Mouse (Mus musculus): ENCODE results near the gene Fam84a. TPM values are rescaled to one million over a fixed set of nuclear protein-coding genes. Genes with fewer than 3 reads are reported as not detected.

The Fam84a gene
- polyA plus RNA-seq (2012) = not detected in 2 replicates

DNA sequence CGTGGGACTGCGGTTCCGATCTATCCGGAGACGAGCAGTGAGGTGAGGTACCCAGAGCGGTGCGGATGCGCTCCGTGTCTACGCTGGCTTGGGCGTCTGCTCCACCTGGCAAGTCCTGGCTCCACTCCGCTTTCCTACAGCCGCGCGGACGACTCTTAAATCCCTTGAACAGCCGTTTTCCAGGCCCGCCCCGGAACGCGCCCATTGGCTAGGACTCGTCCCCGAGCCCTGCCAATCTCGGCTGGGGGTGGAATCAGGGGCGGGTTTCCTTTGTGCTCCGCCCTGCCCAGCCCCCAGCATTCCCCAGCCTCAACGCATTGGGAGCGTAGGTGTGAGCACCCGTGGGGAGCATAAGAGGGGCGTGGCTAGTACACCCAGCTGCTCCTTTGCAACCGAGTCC, at the start of gene Fam84a:
Gene Fam84a, minus strand, starts transcription at position 134 of the 400 bp plus-strand sequence.

Measured in megakaryocyte-erythroid progenitor cell, adult 5 weeks (primary cell).